Mouse (Mus musculus): Measurements from ENCODE around the gene Gm13288.
"Not testable (repeated sequence)": the region's sequence is repeated elsewhere in the genome, so short reads cannot be mapped to it uniquely, and the experiment has no call there.

- not testable (repeated sequence) for TF ChIP-seq CTCF (IDR thresholded peaks at IDR 0.05; ENCODE audit: borderline replicate concordance, extremely low read depth, insufficient read depth, insufficient read length); POLR2A (IDR thresholded peaks at IDR 0.05; ENCODE audit: borderline replicate concordance, extremely low read depth, insufficient read depth, insufficient read length, poor library complexity, severe bottlenecking)
Measured at GRCm38 (mm10) chr4:88758751-88759150, 46.6 kb upstream of the Gm13288 start.

Measured in brain, embryonic 14.5 days (tissue).